Mouse (Mus musculus) liver, postnatal 0 days (tissue): ENCODE measurements around the gene D2hgdh. TPM values are rescaled to one million over a fixed set of nuclear protein-coding genes. Genes with fewer than 3 reads are reported as not detected.

Experiments
- ATAC-seq: fragments of 200-750 bp; cut with Nextera tagmentation; 2 replicates; pipeline ENCODE4 v1.8.0; 2017; ENCODE audit warnings: mild to moderate bottlenecking, moderate library complexity
- DNase-seq: peaks from one replicate; pipeline ENCODE4 v3.0.0-alpha.2; 2016
- H3K27ac ChIP-seq: fragments of 300-500 bp; sonication (generic); 2 replicates; pipeline ENCODE4 v1.5.1; 2014; ENCODE audit warnings: antibody characterized with exemption, moderate library complexity, mild to moderate bottlenecking, low read depth
- H3K27me3 ChIP-seq: fragments of 300-500 bp; sonication (generic); 2 replicates; pipeline ENCODE4 v1.6.1; 2014; ENCODE audit warnings: low read length, control low read depth, mixed read lengths; ENCODE audit not compliant: insufficient read depth
- H3K36me3 ChIP-seq: fragments of 300-500 bp; sonication (generic); replicated peaks from 2 replicates; pipeline ENCODE4 v1.6.1; 2014; ENCODE audit warnings: mild to moderate bottlenecking, control low read depth, low read length, moderate library complexity, mixed read lengths; ENCODE audit not compliant: insufficient read depth
- H3K4me1 ChIP-seq: fragments of 300-500 bp; sonication (generic); 2 replicates; pipeline ENCODE4 v1.6.1; 2014; ENCODE audit warnings: antibody characterized with exemption, mild to moderate bottlenecking, control low read depth; ENCODE audit not compliant: insufficient read depth
- H3K4me2 ChIP-seq: fragments of 300-500 bp; sonication (generic); 2 replicates; pipeline ENCODE4 v1.6.1; 2014; ENCODE audit warnings: low read depth, mild to moderate bottlenecking, low read length, moderate library complexity, mixed read lengths
- H3K4me3 ChIP-seq: fragments of 300-500 bp; sonication (generic); 2 replicates; pipeline ENCODE4 v1.5.1; 2014; ENCODE audit warnings: low read depth, low read length
- H3K9ac ChIP-seq: fragments of 300-500 bp; sonication (generic); replicated peaks from 2 replicates; pipeline ENCODE4 v1.6.1; 2014; ENCODE audit warnings: mild to moderate bottlenecking, moderate library complexity
- H3K9me3 ChIP-seq: fragments of 300-500 bp; sonication (generic); 2 replicates; pipeline ENCODE4 v1.6.1; 2016; ENCODE audit warnings: mild to moderate bottlenecking, control low read depth, low read length, mixed read lengths
- CTCF ChIP-seq: sonication (generic); IDR thresholded peaks from 2 replicates; pipeline ENCODE4 v1.5.1; 2016; ENCODE audit warnings: antibody characterized with exemption, low read depth
- EP300 ChIP-seq: IDR thresholded peaks from 2 replicates; pipeline ENCODE4 v1.6.1; 2016; ENCODE audit warnings: antibody characterized with exemption, low read depth, mild to moderate bottlenecking
- WGBS: fragments of 180-500 bp; shearing (Covaris S2); extraction: QIAGEN DNeasy Blood & Tissue Kit; methylation state at CpG from one replicate; pipeline ENCODE4 v1.1.7; 2014; ENCODE audit not compliant: insufficient replicate concordance; 5-methylcytosine and 5-hydroxymethylcytosine counted together
- polyA plus RNA-seq: library from polyadenylated mRNA; unstranded; fragments of >200 nt; fragmentation: Nextera tagmentation; extraction: Ambion mirVana; gene quantifications from 2 replicates; pipeline ENCODE4 v1.2.1, GENCODE M21; 2015

Gene D2hgdh
- polyA plus RNA-seq: 4.3 and 5.7 TPM in 2 replicates

DNA sequence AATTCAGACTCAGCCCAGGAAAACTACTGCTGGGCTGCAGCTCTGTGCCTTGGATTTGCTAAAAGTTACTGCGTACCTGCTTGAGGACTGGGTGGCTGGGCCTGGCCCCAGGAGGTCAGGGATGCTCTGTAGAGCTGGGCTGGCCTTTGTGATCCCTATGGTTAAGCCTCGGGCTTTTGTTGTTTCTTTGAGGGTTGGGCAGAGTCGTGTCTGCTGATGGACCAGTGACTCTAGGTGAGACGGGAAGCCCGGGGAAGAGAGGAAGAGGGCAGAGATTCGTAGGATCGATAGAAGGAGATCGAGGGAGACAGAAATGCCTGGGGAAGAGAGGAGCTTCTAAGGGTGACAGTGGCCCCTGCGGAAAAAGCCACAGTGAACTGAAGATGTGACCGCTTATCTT is at the start of gene D2hgdh:
TSS of gene D2hgdh (plus strand) at position 301 of the 400 bp plus-strand sequence.
- H3K27ac ChIP-seq: peak within 1 kb of the TSS; percentile 99
- DNase-seq (no peak), ATAC-seq (peak; percentile 12)
- peaks cover 15% of the 10 kb centered on the region for H3K36me3 ChIP-seq
- H3K9me3 ChIP-seq: no peaks in the 10 kb centered on the region
- H3K4me1 ChIP-seq: peaks cover 20% of the 10 kb centered on the region
- no peaks in the 10 kb centered on the region for H3K27me3 ChIP-seq
- peak within 1 kb of the TSS; percentile 84 for H3K4me2 ChIP-seq
- 11% methylated on average over 10 of the region's 10 CpGs for WGBS
- H3K9ac ChIP-seq: peak within 1 kb of the TSS; percentile 77
- H3K4me3 ChIP-seq: peak within 1 kb of the TSS; percentile 53
- TF ChIP-seq EP300 (0 out of 2 replicates have a peak, but pooled peaks have one; percentile 1), CTCF (no peak)

DNA sequence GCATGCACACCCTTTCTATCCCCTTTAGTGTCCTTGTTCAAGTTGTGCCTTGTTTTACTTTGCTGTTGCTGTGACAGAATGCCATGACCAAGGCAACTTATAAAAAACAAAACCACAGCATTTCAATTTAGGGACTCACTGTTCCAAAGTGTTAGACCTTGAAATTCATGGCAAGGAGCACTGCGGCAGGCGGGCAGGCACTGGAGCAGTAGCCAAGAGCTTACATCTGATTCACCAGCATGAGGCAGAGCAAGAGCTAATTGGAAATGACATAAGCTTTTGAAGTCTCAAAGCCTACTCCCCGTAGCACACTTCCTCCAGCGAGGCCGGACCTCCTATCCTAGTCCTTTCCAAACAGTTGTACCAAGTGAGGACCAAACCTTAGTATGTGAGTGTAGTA is 48.0 kb upstream of the D2hgdh start:
- 94% methylated on average over 5 of the region's 5 CpGs for whole genome bisulfite sequencing
- no peak for TF ChIP-seq CTCF
- TF ChIP-seq EP300: no peak
- ATAC-seq (no peak), DNase-seq (no peak)
- no peak overlapping the region for H3K27ac ChIP-seq
- no peak overlapping the region for H3K4me3 ChIP-seq
- no peaks in the 10 kb centered on the region for H3K4me1 ChIP-seq
- no peak overlapping the region for H3K9ac ChIP-seq
- H3K4me2 ChIP-seq: no peak overlapping the region
- no peaks in the 10 kb centered on the region for H3K27me3 ChIP-seq
- peaks cover 68% of the 10 kb centered on the region for H3K36me3 ChIP-seq
- no peaks in the 10 kb centered on the region for H3K9me3 ChIP-seq

DNA sequence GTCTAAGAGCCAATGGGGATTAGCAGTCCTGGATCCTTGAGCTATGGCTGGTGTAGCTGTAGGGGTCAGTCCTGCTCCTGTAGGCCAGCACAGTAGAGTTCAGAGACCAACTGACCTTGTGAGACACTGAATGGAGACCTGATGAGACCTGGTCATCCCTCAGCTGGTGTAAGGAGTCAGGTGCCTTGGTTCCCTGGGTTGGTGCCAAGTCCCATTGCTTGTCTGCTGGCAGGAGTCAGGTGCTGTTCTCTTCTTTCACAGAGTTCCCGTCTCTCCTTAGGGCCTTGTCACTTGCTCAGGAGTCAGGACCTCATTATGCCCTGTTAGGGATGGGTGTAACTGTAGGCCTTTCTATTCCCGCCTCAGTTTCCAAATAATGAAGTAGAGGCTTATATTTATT is 37.8 kb upstream of the D2hgdh start:
- Histone ChIP-seq H3K4me3 (no peak overlapping the region), H3K4me2 (no peak overlapping the region), H3K27me3 (no peaks in the 10 kb centered on the region), H3K9me3 (no peaks in the 10 kb centered on the region), H3K9ac (no peak overlapping the region), H3K4me1 (no peaks in the 10 kb centered on the region), H3K36me3 (peaks cover 72% of the 10 kb centered on the region), H3K27ac (no peak overlapping the region)
- TF ChIP-seq EP300 (no peak), CTCF (no peak)
- DNase-seq (no peak), ATAC-seq (no peak)
- 90% methylated on average over 2 of the region's 2 CpGs for WGBS

DNA sequence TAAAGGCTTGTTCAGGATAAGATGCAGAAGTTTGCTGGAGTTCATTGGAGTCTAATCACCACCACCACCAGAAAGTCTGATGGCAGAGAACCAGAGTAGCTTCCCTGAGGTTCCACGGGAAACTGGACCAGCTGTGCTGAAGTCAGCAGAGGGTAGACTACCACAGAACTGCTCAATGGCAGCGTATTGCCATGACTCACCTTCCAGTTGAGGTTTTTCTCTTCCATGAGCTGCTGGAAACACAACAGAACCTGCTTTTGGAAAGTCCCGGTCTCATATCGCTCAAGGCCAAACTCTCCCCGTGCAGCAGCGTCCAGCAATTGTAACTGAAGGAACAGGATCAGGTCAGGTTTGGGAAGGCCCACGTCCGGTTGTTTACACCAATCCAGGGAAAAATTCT is 30.2 kb upstream of the D2hgdh start:
- no peak overlapping the region for H3K4me2 ChIP-seq
- no peak overlapping the region for H3K9ac ChIP-seq
- ATAC-seq (no peak), DNase-seq (no peak)
- no peaks in the 10 kb centered on the region for H3K9me3 ChIP-seq
- no peak overlapping the region for H3K27ac ChIP-seq
- H3K36me3 ChIP-seq: peaks cover 57% of the 10 kb centered on the region
- no peak overlapping the region for H3K4me3 ChIP-seq
- TF ChIP-seq EP300 (no peak), CTCF (no peak)
- H3K27me3 ChIP-seq: no peaks in the 10 kb centered on the region
- no peaks in the 10 kb centered on the region for H3K4me1 ChIP-seq
- 94% methylated on average over 8 of the region's 8 CpGs for WGBS

DNA sequence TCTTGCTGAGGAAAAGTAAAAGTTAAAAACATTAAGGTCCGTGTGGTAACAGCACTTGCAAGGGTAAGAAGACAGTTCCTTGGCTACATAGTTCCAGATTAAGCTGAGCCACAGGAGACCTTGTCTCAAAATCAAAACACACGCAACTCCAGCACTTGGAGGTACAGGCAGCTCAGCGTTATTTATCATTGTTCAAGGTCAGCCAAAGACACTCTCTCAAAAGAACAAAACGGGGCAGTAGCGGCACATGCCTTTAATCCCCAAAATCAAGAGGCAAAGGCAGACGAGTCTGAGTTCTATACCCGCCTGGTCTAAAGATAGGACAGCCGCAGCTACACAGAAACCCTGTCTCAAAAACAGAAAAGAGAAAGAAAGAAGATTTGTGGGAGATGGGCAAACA is 28.8 kb upstream of the D2hgdh start:
- WGBS: 80% methylated on average over 8 of the region's 8 CpGs
- H3K36me3 ChIP-seq: peaks cover 47% of the 10 kb centered on the region
- no peak for ATAC-seq
- H3K27ac ChIP-seq: no peak overlapping the region
- no peak overlapping the region for H3K9ac ChIP-seq
- no peaks in the 10 kb centered on the region for H3K27me3 ChIP-seq
- no peak overlapping the region for H3K4me2 ChIP-seq
- TF ChIP-seq EP300 (no peak), CTCF (no peak)
- DNase-seq: no peak
- H3K4me1 ChIP-seq: peaks cover 2% of the 10 kb centered on the region
- no peaks in the 10 kb centered on the region for H3K9me3 ChIP-seq
- no peak overlapping the region for H3K4me3 ChIP-seq

DNA sequence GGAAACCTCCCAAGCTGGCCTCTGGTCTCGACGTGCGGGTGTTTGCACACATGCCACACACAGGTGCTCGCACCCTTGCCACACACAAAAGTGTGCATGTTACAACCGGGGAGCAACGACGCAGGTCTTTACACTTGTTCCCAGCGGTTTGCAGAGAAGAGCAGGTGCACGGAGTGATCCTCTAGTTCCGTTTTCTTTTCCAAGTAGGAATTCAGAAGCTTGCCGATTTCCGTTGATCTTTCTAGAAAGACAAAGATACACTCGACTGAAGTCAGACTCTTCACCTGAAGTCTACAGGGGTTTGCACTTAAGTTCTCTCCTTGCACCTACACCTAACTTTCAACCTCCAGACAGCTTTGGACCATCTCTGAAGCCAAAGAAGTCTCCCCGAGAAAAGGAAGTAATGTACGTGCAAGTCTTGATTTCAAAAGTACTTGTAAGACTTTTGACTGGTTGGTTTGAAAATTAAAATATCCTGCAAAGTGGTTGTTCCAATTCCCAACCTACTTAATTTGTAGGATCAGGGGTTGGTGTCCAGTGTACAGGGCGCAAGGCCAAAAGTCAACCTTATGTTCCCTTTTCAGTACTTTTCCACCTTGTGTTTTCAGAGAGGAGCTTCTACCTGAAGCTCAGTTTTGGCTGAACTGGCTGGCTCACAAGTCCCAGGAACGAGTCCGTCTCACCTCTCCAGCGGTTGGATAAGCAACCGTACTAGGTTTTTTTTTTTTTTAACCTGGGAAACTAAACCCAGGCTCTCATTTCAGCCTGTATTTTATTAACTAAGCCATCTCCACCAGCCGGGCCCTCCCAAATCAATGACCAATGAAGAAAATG is 23.8 kb upstream of the D2hgdh start:
- WGBS: 58% methylated on average over 21 of the region's 21 CpGs
- peaks cover 36% of the 10 kb centered on the region for H3K4me1 ChIP-seq

More for the DNA sequence above, 23.8 kb upstream of the D2hgdh start:
- 0 out of 2 replicates have a peak, but pooled peaks have one; percentile 16 for TF ChIP-seq EP300
- TF ChIP-seq CTCF: no peak
- no peak for ATAC-seq
- Histone ChIP-seq H3K4me2 (peak overlapping the region; percentile 93), H3K9ac (peak overlapping the region; percentile 69), H3K4me3 (peak overlapping the region; percentile 65), H3K9me3 (no peaks in the 10 kb centered on the region), H3K36me3 (peaks cover 18% of the 10 kb centered on the region), H3K27me3 (no peaks in the 10 kb centered on the region), H3K27ac (peak overlapping the region; percentile 99)
- no peak for DNase-seq
